Mouse (Mus musculus) limb, embryonic 14.5 days (tissue): ENCODE results near the gene Rngtt. TPM values are rescaled to one million over a fixed set of nuclear protein-coding genes. Genes with fewer than 3 reads are reported as not detected.
"Not testable (repeated sequence)": the region's sequence is repeated elsewhere in the genome, so short reads cannot be mapped to it uniquely, and the experiment has no call there.

Experiments used
- ATAC-seq: fragments of 200-750 bp; cut with Nextera tagmentation; 2 replicates; pipeline ENCODE4 v1.8.0; 2017; ENCODE audit warnings: low read depth, moderate number of reproducible peaks, moderate TSS enrichment; ENCODE audit not compliant: low FRiP score
- DNase-seq: peaks from one replicate; pipeline ENCODE4 v3.0.0-alpha.2; 2015; ENCODE audit warnings: low spot score
- H3K27ac ChIP-seq: fragments of 300-500 bp; sonication (generic); replicated peaks from 2 replicates; pipeline ENCODE4 v1.5.1; 2014; ENCODE audit warnings: low read depth, mild to moderate bottlenecking, low read length, moderate library complexity, mixed read lengths
- H3K27me3 ChIP-seq: fragments of 300-500 bp; sonication (generic); 2 replicates; pipeline ENCODE4 v1.6.1; 2014; ENCODE audit warnings: low read length, mixed read lengths; ENCODE audit not compliant: control insufficient read depth, insufficient read depth
- H3K36me3 ChIP-seq: fragments of 300-500 bp; sonication (generic); 2 replicates; pipeline ENCODE4 v1.6.1; 2014; ENCODE audit warnings: mild to moderate bottlenecking, low read length, moderate library complexity, mixed read lengths; ENCODE audit not compliant: control insufficient read depth, insufficient read depth
- H3K4me1 ChIP-seq: fragments of 300-500 bp; sonication (generic); 2 replicates; pipeline ENCODE4 v1.6.1; 2014; ENCODE audit warnings: antibody characterized with exemption, low read length, mixed read lengths; ENCODE audit not compliant: control insufficient read depth, insufficient read depth
- H3K4me2 ChIP-seq: fragments of 300-500 bp; sonication (generic); replicated peaks from 2 replicates; pipeline ENCODE4 v1.6.1; 2014; ENCODE audit warnings: low read depth, mild to moderate bottlenecking, low read length, moderate library complexity; ENCODE audit not compliant: severe bottlenecking
- H3K4me3 ChIP-seq: fragments of 300-500 bp; sonication (generic); replicated peaks from 2 replicates; pipeline ENCODE4 v1.5.1; 2014; ENCODE audit warnings: low read length
- H3K9ac ChIP-seq: fragments of 300-500 bp; sonication (generic); 2 replicates; pipeline ENCODE4 v1.6.1; 2014; ENCODE audit warnings: mild to moderate bottlenecking, low read depth, low read length, moderate library complexity; ENCODE audit not compliant: severe bottlenecking
- H3K9me3 ChIP-seq: fragments of 300-500 bp; sonication (generic); 2 replicates; pipeline ENCODE4 v1.6.1; 2016; ENCODE audit warnings: low read length; ENCODE audit not compliant: control insufficient read depth
- POLR2A ChIP-seq: fragments of 200-500 bp; IDR thresholded peaks from 2 replicates; pipeline ENCODE4 v1.8.0; 2012; ENCODE audit warnings: inconsistent platforms, mild to moderate bottlenecking, moderate library complexity, borderline replicate concordance; ENCODE audit not compliant: insufficient read depth, insufficient read length; ENCODE audit errors: extremely low read depth
- WGBS: fragments of 180-500 bp; shearing (Covaris S2); extraction: QIAGEN DNeasy Blood & Tissue Kit; methylation state at CpG from one replicate; pipeline ENCODE4 v1.1.7; 2014; 5-methylcytosine and 5-hydroxymethylcytosine counted together
- polyA plus RNA-seq, 2 experiments: library from polyadenylated mRNA; depleted of rRNA in 1 of 2; stranded (reverse) in 1 of 2; unstranded in 1 of 2; fragments of >200 nt; fragmentation: Nextera tagmentation in 1 of 2; extraction: Ambion mirVana in 1 of 2; gene quantifications; 2 replicates each; pipeline versions ENCODE4 v1.2.1 to v1.2.3; 2012 to 2014

Rngtt gene
- polyA plus RNA-seq, 2 experiments = 8.3 to 16.9 TPM

- H3K4me3 ChIP-seq = no peak overlapping the region
- ATAC-seq (no peak), DNase-seq (no peak)
- WGBS = 94% methylated on average over 1 of the region's 1 CpGs
- no peak for TF ChIP-seq POLR2A
- no peak overlapping the region for H3K4me2 ChIP-seq
- no peak overlapping the region for H3K9ac ChIP-seq
- no peaks in the 10 kb centered on the region for H3K9me3 ChIP-seq
- no peaks in the 10 kb centered on the region for H3K27me3 ChIP-seq
- H3K27ac ChIP-seq = no peak overlapping the region
- no peaks in the 10 kb centered on the region for H3K36me3 ChIP-seq
- H3K4me1 ChIP-seq = no peaks in the 10 kb centered on the region
Measured at GRCm38 (mm10) chr4:33303057-33303456, 7.1 kb upstream of the Rngtt start.

- DNase-seq (no peak), ATAC-seq (no peak)
- Histone ChIP-seq H3K27me3 (no peaks in the 10 kb centered on the region), H3K27ac (no peak overlapping the region), H3K4me1 (peaks cover 7% of the 10 kb centered on the region; the same call in 1 of the 2 replicates), H3K4me2 (no peak overlapping the region), H3K36me3 (no peaks in the 10 kb centered on the region), H3K9me3 (no peaks in the 10 kb centered on the region), H3K9ac (no peak overlapping the region), H3K4me3 (no peak overlapping the region)
- TF ChIP-seq POLR2A = no peak
- 70% methylated on average over 4 of the region's 4 CpGs for WGBS
Measured at GRCm38 (mm10) chr4:33307146-33307545, 3.0 kb upstream of the Rngtt start.

- peaks cover 7% of the 10 kb centered on the region; the same call in 1 of the 2 replicates for H3K4me1 ChIP-seq
Measured at GRCm38 (mm10) chr4:33310840-33311437, 828 bp downstream of the Rngtt start.

GRCm38 (mm10) chr4:33314150-33314549 lies 4.0 kb downstream of the Rngtt start:
- DNase-seq, H3K27ac ChIP-seq, H3K4me1 ChIP-seq, H3K27me3 ChIP-seq, H3K9ac ChIP-seq, H3K4me3 ChIP-seq, H3K4me2 ChIP-seq, H3K36me3 ChIP-seq, H3K9me3 ChIP-seq, ATAC-seq: not testable (repeated sequence)
- WGBS = 98% methylated on average over 7 of the region's 8 CpGs

More at GRCm38 (mm10) chr4:33310840-33311437, 828 bp downstream of the Rngtt start:
- WGBS = 19% methylated on average over 12 of the region's 12 CpGs
- Histone ChIP-seq H3K4me3 (peak overlapping the region; percentile 72), H3K9me3 (no peaks in the 10 kb centered on the region), H3K27ac (peak overlapping the region; percentile 61; the same call in 1 of the 2 replicates), H3K27me3 (no peaks in the 10 kb centered on the region), H3K36me3 (no peaks in the 10 kb centered on the region), H3K9ac (peak overlapping the region; percentile 80), H3K4me2 (peak overlapping the region; percentile 75)
- no peak for TF ChIP-seq POLR2A
- ATAC-seq (no peak), DNase-seq (no peak)

GRCm38 (mm10) chr4:33315840-33316239 lies 5.7 kb downstream of the Rngtt start:
- H3K4me3 ChIP-seq = no peak overlapping the region
- no peak overlapping the region for H3K27ac ChIP-seq
- H3K36me3 ChIP-seq = no peaks in the 10 kb centered on the region
- no peaks in the 10 kb centered on the region for H3K27me3 ChIP-seq
- peaks cover 7% of the 10 kb centered on the region; the same call in 1 of the 2 replicates for H3K4me1 ChIP-seq
- no peaks in the 10 kb centered on the region for H3K9me3 ChIP-seq
- H3K9ac ChIP-seq = no peak overlapping the region
- H3K4me2 ChIP-seq = no peak overlapping the region
- DNase-seq = no peak
- WGBS = 90% methylated on average over 5 of the region's 5 CpGs
- TF ChIP-seq POLR2A = no peak
- ATAC-seq = no peak
